Mouse (Mus musculus): ENCODE data around the gene Trpm2. TPM values are rescaled to one million over a fixed set of nuclear protein-coding genes. Genes with fewer than 3 reads are reported as not detected.

Gene Trpm2
- total and polyA plus RNA-seq, 3 experiments, result 0.16 to 0.34 TPM; not detected in 1

DNA sequence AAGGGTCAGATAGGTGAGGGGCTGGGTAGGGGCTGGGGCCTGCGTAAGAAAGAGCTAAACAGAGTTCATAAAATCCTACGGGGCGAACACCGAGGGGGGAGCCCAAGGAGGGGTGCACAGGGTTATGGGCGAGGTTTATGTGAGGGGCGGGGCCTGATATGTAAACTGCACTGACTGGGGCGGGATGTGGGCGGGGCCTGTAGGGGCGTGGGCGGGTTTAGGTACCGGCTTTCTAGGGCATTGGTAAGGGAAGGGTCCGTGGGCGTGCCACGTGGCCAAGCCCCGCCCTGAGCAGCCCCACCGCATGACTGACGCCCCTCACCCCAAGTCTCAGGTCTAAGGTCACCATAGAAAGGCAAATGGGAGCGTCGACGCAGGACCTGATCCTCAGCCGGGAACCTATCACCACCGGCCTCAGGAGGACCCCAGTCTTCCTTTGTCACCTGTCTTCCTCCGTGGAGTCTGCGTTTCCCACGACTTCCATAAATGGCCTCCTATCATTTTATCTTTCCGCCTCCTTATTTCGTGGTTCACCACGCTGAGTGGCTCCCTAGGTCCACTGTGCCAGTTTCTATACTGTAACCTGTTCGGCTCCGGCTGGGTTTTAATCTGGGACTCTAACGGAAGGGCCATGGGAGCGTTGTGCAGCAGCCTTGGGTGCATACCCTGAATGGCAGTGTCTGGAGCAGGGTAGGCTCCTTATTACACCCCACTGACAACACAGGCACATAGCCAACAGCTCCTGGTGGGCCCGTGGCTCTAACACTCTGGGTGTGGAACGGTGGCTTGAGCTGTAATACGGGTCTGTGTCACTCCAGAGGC is 67.3 kb downstream of the Trpm2 start:
- DNase-seq (ENCODE audit: extremely low read depth), result no peak

DNA sequence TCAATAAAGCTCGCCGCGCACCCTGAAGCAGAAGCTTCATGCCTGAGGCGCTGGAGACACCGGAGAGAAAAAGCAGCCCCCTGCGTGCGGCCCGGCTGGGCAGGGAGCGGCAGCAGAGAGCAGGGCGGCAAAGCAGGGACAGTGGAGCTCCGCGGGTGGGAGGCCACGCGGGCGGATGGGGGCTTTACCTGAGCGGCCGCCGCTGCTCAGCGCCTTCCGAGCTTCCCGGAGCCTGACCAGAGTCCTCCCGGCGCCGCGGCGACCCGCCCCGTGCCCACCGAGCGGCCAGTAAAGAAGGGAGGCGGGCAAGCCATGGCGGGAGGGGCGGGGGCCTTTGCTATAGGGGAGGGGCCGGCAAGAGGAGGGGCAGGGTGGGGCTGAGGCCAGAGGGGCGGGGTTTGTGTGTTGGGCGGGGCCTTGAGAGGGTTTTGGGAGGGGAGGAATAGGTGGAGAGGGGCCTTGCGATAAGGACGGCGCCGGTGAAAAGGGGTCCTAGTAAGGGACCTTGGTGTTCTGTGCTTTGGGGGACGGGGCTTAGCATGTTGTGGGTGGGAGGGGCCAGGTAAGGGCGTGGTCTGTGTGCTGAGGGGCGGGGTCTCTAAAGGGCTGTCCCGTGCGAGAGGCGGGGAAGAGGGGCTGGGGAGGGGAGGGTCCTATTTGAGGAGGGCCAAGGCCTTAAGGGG is 68.0 kb downstream of the Trpm2 start, which contains the start of gene Lrrc3:
Gene Lrrc3 (minus strand): TSS at position 326 of the 683 bp plus-strand sequence.
- dilution Hi-C loops (cut with MboI; ENCODE audit: extremely low pct_ligation_motif_present, extremely low pct_unique_long_range_greater_than_20kb, low sequenced_read_pairs) (no loop called here), in situ Hi-C loops (cut with MboI; ENCODE audit: low pct_ligation_motif_present, low pct_unique_long_range_greater_than_20kb, low sequenced_read_pairs) (no loop called here)
- Histone ChIP-seq H3K4me3 (replicated peaks in 1 of 3; ENCODE audit: low read depth in 2 of 3, low read length in 2 of 3, poor library complexity in 1 of 3) (no peak within 1 kb of the TSS), H3K4me2 (ENCODE audit: insufficient read depth, low read depth, poor library complexity, severe bottlenecking) (no peak within 1 kb of the TSS), H3K27ac (ENCODE audit: insufficient read depth, low read depth) (no peak within 1 kb of the TSS), H3K4me1 (ENCODE audit: control insufficient read depth in 1 of 2, insufficient read depth in 2 of 2) (no peaks in the 10 kb centered on the region), H3K9me3 (replicated peaks; ENCODE audit: low read length) (no peaks in the 10 kb centered on the region), H3K9ac (ENCODE audit: insufficient read depth, low read depth) (no peak within 1 kb of the TSS), H3K36me3 (replicated peaks in 1 of 2; ENCODE audit: control insufficient read depth in 1 of 2, insufficient read depth in 1 of 2, low read length in 1 of 2) (no peaks in the 10 kb centered on the region), H3K79me2 (replicated peaks; ENCODE audit: control insufficient read depth, extremely low read depth, insufficient read depth, poor library complexity, severe bottlenecking) (no peaks in the 10 kb centered on the region), H3K27me3 (replicated peaks) (peaks cover 77% of the 10 kb centered on the region)
- TF ChIP-seq CTCF (conservative IDR thresholded peaks at IDR 0.05 in 1 of 2, IDR thresholded peaks at IDR 0.05 in 1 of 2; ENCODE audit: low read depth in 2 of 2, low read length in 2 of 2) (no peak), ZC3H11A (IDR thresholded peaks at IDR 0.05; ENCODE audit: low read depth, low read length) (no peak), MAFK (IDR thresholded peaks at IDR 0.05; ENCODE audit: insufficient replicate concordance, low read length) (no peak), MXI1 (IDR thresholded peaks at IDR 0.05; ENCODE audit: low read depth, low read length) (no peak), ZNF384 (IDR thresholded peaks at IDR 0.05; ENCODE audit: low read depth, low read length) (no peak), UBTF (IDR thresholded peaks at IDR 0.05; ENCODE audit: low read depth, low read length) (no peak), USF2 (conservative IDR thresholded peaks at IDR 0.05; ENCODE audit: low read depth, low read length) (no peak), PAX5 (IDR thresholded peaks at IDR 0.05; ENCODE audit: low read length) (no peak), E2F4 (IDR thresholded peaks at IDR 0.05; ENCODE audit: insufficient replicate concordance, low read depth, low read length) (no peak), MEF2A (IDR thresholded peaks at IDR 0.05; ENCODE audit: borderline replicate concordance, low read depth, low read length) (no peak), ZKSCAN1 (IDR thresholded peaks at IDR 0.05; ENCODE audit: borderline replicate concordance, low read depth, low read length) (no peak), TBP (conservative IDR thresholded peaks at IDR 0.05; ENCODE audit: low read depth, low read length) (no peak), ELF1 (IDR thresholded peaks at IDR 0.05; ENCODE audit: low read depth, low read length) (no peak), EP300 (IDR thresholded peaks at IDR 0.05; ENCODE audit: low read length) (no peak), SIN3A (IDR thresholded peaks at IDR 0.05; ENCODE audit: low read length) (no peak), JUND (conservative IDR thresholded peaks at IDR 0.05; ENCODE audit: low read depth, low read length) (no peak), BHLHE40 (IDR thresholded peaks at IDR 0.05; ENCODE audit: low read depth, low read length) (no peak)
- no peak for DNase-seq (ENCODE audit: extremely low read depth)

More for the DNA sequence above, 67.3 kb downstream of the Trpm2 start:
- Histone ChIP-seq H3K4me1 (ENCODE audit: control insufficient read depth in 1 of 2, insufficient read depth in 2 of 2) (no peaks in the 10 kb centered on the region), H3K4me3 (replicated peaks in 1 of 3; ENCODE audit: low read depth in 2 of 3, low read length in 2 of 3, poor library complexity in 1 of 3) (no peak overlapping the region), H3K9me3 (replicated peaks; ENCODE audit: low read length) (no peaks in the 10 kb centered on the region), H3K27ac (ENCODE audit: insufficient read depth, low read depth) (no peak overlapping the region), H3K4me2 (ENCODE audit: insufficient read depth, low read depth, poor library complexity, severe bottlenecking) (no peak overlapping the region), H3K27me3 (replicated peaks) (peaks cover 74% of the 10 kb centered on the region), H3K9ac (ENCODE audit: insufficient read depth, low read depth) (no peak overlapping the region), H3K79me2 (replicated peaks; ENCODE audit: control insufficient read depth, extremely low read depth, insufficient read depth, poor library complexity, severe bottlenecking) (no peaks in the 10 kb centered on the region), H3K36me3 (replicated peaks in 1 of 2; ENCODE audit: control insufficient read depth in 1 of 2, insufficient read depth in 1 of 2, low read length in 1 of 2) (no peaks in the 10 kb centered on the region)
- in situ Hi-C loops (cut with MboI; ENCODE audit: low pct_ligation_motif_present, low pct_unique_long_range_greater_than_20kb, low sequenced_read_pairs) (no loop called here), dilution Hi-C loops (cut with MboI; ENCODE audit: extremely low pct_ligation_motif_present, extremely low pct_unique_long_range_greater_than_20kb, low sequenced_read_pairs) (no loop called here)
- TF ChIP-seq HCFC1 (IDR thresholded peaks at IDR 0.05; ENCODE audit: low read depth, low read length) (no peak), USF2 (conservative IDR thresholded peaks at IDR 0.05; ENCODE audit: low read depth, low read length) (no peak), ZMIZ1 (IDR thresholded peaks at IDR 0.05; ENCODE audit: low read depth, low read length) (no peak), MXI1 (IDR thresholded peaks at IDR 0.05; ENCODE audit: low read depth, low read length) (no peak), ELF1 (IDR thresholded peaks at IDR 0.05; ENCODE audit: low read depth, low read length) (no peak), CHD1 (IDR thresholded peaks at IDR 0.05; ENCODE audit: low read depth, low read length) (no peak), ZKSCAN1 (IDR thresholded peaks at IDR 0.05; ENCODE audit: borderline replicate concordance, low read depth, low read length) (no peak), POLR2AphosphoS2 (IDR thresholded peaks at IDR 0.05; ENCODE audit: low read depth, low read length) (no peak), ZNF384 (IDR thresholded peaks at IDR 0.05; ENCODE audit: low read depth, low read length) (no peak), TCF12 (IDR thresholded peaks at IDR 0.05; ENCODE audit: low read depth, low read length) (no peak), MYC (IDR thresholded peaks at IDR 0.05; ENCODE audit: low read depth, low read length) (no peak), UBTF (IDR thresholded peaks at IDR 0.05; ENCODE audit: low read depth, low read length) (no peak), NRF1 (IDR thresholded peaks at IDR 0.05; ENCODE audit: low read depth, low read length) (no peak)

All from CH12.LX (cell line).